Mouse (Mus musculus) liver, postnatal 0 days (tissue): Measurements from ENCODE around the gene Thada.

Experiments used
- CTCF ChIP-seq: sonication (generic); IDR thresholded peaks from 2 replicates; pipeline ENCODE4 v1.5.1; 2016; ENCODE audit warnings: antibody characterized with exemption, low read depth
- EP300 ChIP-seq: IDR thresholded peaks from 2 replicates; pipeline ENCODE4 v1.6.1; 2016; ENCODE audit warnings: antibody characterized with exemption, low read depth, mild to moderate bottlenecking

DNA sequence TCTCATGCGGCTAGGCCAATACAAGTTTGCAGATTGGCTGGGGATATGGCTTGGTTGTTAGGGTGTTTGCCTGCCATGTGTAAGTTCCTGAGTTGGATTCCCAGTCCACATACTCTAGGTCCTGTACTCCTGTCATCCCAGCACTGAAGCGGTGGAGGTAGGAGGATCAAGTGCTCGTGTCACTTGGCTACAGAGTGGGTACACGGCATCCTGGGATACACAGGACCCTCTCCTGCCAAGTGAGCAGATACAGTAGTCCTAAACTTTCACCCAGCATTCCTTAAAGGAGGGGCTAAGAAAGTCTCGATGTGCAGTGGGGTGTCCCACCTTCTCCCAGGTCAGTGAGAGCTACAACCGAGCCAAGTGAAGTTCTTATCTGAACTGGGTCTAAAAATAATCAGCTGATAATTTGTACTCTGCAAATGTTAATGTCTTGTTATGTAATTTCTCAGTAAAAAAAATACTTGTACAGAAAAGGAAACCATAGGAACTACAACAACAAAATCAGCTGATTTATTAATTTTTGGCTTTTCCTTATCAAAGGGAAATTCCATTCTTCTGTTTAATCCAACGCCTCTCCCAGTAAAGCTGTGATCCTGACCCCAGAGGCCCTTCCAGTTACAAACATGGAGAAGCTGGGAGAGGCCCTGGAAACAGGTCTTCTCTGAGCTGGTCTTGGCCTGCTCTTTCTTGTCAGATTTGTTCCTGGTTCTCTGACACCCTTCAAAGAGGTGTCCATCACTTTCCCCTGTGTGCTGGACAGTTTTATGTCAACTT, 229.0 kb downstream of the Thada start:
- TF ChIP-seq CTCF = no peak
- TF ChIP-seq EP300 = no peak
